Mouse (Mus musculus) forebrain, postnatal 0 days (tissue): ENCODE results near the gene Lekr1. TPM values are rescaled to one million over a fixed set of nuclear protein-coding genes. Genes with fewer than 3 reads are reported as not detected.
A peak's percentile ranks its signal among the peaks of the same experiment; 100 is the strongest.

Source experiments
- ATAC-seq: fragments of 200-750 bp; cut with Nextera tagmentation; 2 replicates; pipeline ENCODE4 v1.8.0; 2017; ENCODE audit warnings: mild to moderate bottlenecking, moderate library complexity
- DNase-seq: peaks from one replicate; pipeline ENCODE4 v3.0.0-alpha.2; 2015
- H3K27ac ChIP-seq: fragments of 300-500 bp; sonication (generic); 2 replicates; pipeline ENCODE4 v1.5.1; 2014; ENCODE audit warnings: low read depth, mild to moderate bottlenecking, antibody characterized with exemption, low read length, moderate library complexity, mixed read lengths
- H3K27me3 ChIP-seq: fragments of 300-500 bp; sonication (generic); 2 replicates; pipeline ENCODE4 v1.6.1; 2014; ENCODE audit warnings: mild to moderate bottlenecking, low read length, mixed read lengths; ENCODE audit not compliant: insufficient read depth
- H3K36me3 ChIP-seq: fragments of 300-500 bp; sonication (generic); 2 replicates; pipeline ENCODE4 v1.6.1; 2014; ENCODE audit warnings: mild to moderate bottlenecking, moderate library complexity; ENCODE audit not compliant: insufficient read depth
- H3K4me1 ChIP-seq: fragments of 300-500 bp; sonication (generic); 2 replicates; pipeline ENCODE4 v1.6.1; 2014; ENCODE audit warnings: antibody characterized with exemption; ENCODE audit not compliant: insufficient read depth
- H3K4me2 ChIP-seq: fragments of 300-500 bp; sonication (generic); 2 replicates; pipeline ENCODE4 v1.6.1; 2014; ENCODE audit warnings: low read depth, mild to moderate bottlenecking, moderate library complexity
- H3K4me3 ChIP-seq: fragments of 300-500 bp; sonication (generic); 2 replicates; pipeline ENCODE4 v1.5.1; 2014; ENCODE audit warnings: low read depth, low read length, mixed read lengths
- H3K9ac ChIP-seq: fragments of 300-500 bp; sonication (generic); 2 replicates; pipeline ENCODE4 v1.6.1; 2014; ENCODE audit warnings: mild to moderate bottlenecking
- H3K9me3 ChIP-seq: fragments of 300-500 bp; sonication (generic); 2 replicates; pipeline ENCODE4 v1.6.1; 2016; ENCODE audit warnings: low read length
- CTCF ChIP-seq: sonication (generic); IDR thresholded peaks from 2 replicates; pipeline ENCODE4 v1.5.1; 2016; ENCODE audit warnings: antibody characterized with exemption, control low read depth, low read depth
- WGBS: fragments of 180-500 bp; shearing (Covaris S2); extraction: QIAGEN DNeasy Blood & Tissue Kit; methylation state at CpG from one replicate; pipeline ENCODE4 v1.1.7; 2014; 5-methylcytosine and 5-hydroxymethylcytosine counted together
- polyA plus RNA-seq: library from polyadenylated mRNA; unstranded; fragments of >200 nt; fragmentation: Nextera tagmentation; extraction: Ambion mirVana; gene quantifications from 2 replicates; pipeline ENCODE4 v1.2.1, GENCODE M21; 2015
- total RNA-seq: library from RNA; depleted of rRNA; stranded (reverse); fragments of >200 nt; gene quantifications from 2 replicates; pipeline ENCODE4 v1.2.3, GENCODE M21; 2014

The Lekr1 gene
- total and polyA plus RNA-seq, 2 experiments from 2014 or later: 3.8 to 4.8 TPM

DNA sequence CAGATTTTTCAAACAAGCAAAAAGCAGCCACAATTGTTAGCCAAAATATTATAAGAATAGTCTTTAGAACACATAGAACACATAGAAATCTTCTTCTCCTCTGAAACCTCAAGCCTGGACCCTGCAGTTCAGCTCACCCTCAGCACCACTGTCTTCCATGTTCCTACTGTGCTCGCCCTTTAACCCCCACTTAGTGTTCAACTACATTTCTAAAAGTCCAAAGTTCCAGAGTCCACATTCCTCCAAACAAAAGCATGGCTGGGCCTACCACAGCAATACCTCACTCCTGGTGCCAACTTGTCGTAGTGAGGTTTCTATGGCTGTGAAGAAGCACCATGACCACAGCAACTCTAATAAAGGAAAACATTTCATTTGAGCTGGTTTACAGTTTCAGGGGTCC, 128.7 kb downstream of the Lekr1 start:
- 80% methylated on average over 2 of the region's 2 CpGs for WGBS
- DNase-seq (no peak), ATAC-seq (no peak)
- Histone ChIP-seq H3K4me3 (no peak overlapping the region), H3K27ac (no peak overlapping the region), H3K27me3 (no peaks in the 10 kb centered on the region), H3K9me3 (no peaks in the 10 kb centered on the region), H3K4me1 (no peaks in the 10 kb centered on the region), H3K4me2 (no peak overlapping the region), H3K9ac (no peak overlapping the region), H3K36me3 (no peaks in the 10 kb centered on the region)
- no peak for TF ChIP-seq CTCF

DNA sequence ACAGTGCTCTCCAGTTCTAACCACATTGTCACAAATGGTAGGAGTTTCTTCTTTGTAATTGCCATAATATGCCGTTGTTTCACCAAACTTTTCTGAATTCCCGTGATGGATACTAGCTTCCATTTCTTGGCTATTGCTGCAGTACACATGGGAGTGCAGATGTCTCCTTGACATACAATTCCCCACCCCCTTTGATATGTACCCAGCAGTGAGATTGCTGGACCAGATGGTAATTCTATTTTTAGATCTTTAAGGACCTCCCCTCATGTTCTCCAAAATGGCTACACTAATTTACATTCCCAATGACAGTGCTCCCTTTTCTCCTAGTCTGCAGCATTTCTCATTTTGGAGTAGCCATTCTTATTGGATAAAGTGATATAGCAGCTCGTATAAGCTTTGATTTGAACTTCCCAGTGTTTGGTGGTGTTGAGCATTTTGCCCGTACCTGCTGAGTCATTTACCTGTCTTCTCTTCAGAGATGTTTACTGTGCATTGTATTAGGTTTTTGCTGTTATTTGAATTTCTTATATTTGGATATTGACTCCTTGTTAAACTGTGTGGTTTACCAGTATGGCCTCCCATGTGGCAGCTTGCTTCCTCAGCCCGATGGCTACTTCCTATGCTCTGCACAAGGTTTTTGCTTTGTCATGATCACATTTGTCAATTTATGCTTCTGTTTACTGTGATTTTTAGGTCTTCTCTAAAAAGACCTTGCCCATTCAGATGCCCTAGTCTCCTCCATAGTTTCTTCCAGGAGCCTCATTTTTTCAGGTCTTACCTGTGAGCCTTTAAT, 131.5 kb downstream of the Lekr1 start:
- peak; percentile 73 for ATAC-seq
- H3K36me3 ChIP-seq: no peaks in the 10 kb centered on the region
- no peaks in the 10 kb centered on the region for H3K9me3 ChIP-seq
- peak; percentile 13 for DNase-seq
- no peak overlapping the region for H3K9ac ChIP-seq
- H3K4me2 ChIP-seq: no peak overlapping the region
- no peak overlapping the region for H3K4me3 ChIP-seq
- H3K27ac ChIP-seq: no peak overlapping the region
- TF ChIP-seq CTCF: no peak
- no peaks in the 10 kb centered on the region for H3K4me1 ChIP-seq
- H3K27me3 ChIP-seq: no peaks in the 10 kb centered on the region
- WGBS: 74% methylated on average over 5 of the region's 5 CpGs

DNA sequence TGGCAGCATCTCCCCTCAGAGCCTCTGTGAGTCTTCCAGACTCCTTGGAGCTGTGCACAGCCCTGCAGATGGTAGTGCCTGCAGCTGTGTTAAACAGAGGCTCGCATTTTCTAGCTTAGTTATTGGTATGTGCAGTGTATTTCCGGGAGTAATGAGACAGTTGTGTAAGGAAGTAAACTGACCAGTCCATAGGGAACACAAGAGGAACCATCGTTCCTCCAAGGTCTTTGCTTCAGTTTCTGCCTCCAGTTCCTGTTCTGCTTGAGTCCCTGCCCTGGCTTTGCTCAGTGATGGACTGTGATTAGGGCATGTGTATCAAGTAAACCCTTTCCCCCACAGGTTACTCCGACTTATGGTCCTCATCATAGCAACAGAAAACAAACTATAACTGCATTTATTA, 134.9 kb downstream of the Lekr1 start:
- Histone ChIP-seq H3K9me3 (no peaks in the 10 kb centered on the region), H3K36me3 (no peaks in the 10 kb centered on the region), H3K4me1 (no peaks in the 10 kb centered on the region), H3K4me3 (no peak overlapping the region), H3K27me3 (no peaks in the 10 kb centered on the region), H3K9ac (no peak overlapping the region), H3K4me2 (no peak overlapping the region), H3K27ac (no peak overlapping the region)
- TF ChIP-seq CTCF: no peak
- 81% methylated on average over 4 of the region's 4 CpGs for WGBS
- ATAC-seq (no peak), DNase-seq (no peak)

DNA sequence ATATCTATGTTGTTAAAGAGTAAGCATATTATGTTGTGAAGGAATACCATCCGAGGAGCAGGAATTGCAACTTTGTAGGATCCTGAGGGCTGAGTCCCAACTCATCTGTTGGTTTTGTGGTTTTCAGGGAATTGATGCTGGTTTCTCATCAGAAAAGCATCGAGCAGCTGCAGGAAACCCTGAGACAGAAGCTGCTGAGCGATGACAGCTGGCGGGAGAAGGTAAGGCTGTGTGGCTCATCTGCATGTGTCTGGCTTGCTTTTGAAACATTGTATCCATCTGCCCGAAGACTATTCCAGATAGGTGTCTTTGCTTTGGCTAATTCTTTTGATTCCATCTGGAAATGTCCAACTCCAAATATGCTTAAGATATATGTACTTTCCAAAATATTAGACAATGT, 136.2 kb downstream of the Lekr1 start:
- H3K36me3 ChIP-seq: no peaks in the 10 kb centered on the region
- DNase-seq (no peak), ATAC-seq (no peak)
- WGBS: 82% methylated on average over 5 of the region's 5 CpGs
- H3K9me3 ChIP-seq: no peaks in the 10 kb centered on the region
- H3K4me2 ChIP-seq: no peak overlapping the region
- H3K4me1 ChIP-seq: no peaks in the 10 kb centered on the region
- H3K27me3 ChIP-seq: no peaks in the 10 kb centered on the region
- no peak overlapping the region for H3K27ac ChIP-seq
- no peak for TF ChIP-seq CTCF
- H3K4me3 ChIP-seq: no peak overlapping the region
- H3K9ac ChIP-seq: no peak overlapping the region

DNA sequence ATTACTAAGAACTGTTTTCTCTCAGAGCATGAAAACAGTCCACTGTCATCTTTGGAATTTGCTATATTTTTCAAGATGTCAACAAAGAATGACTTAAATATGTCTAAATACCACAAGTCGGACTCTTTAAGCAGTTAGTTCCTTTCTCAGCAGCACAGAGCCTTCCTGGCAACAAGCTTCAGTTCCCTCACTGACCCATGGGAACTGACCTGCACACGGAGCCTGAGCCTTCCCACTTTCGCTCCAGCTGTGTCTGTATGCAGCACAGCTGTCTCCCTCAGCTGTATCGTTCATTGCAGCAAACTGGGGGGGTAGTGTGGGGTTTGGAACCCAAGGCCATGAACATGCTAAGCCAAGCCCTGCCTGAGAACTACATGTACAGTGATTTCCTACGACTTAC, 136.8 kb downstream of the Lekr1 start:
- H3K9me3 ChIP-seq: no peaks in the 10 kb centered on the region
- H3K27ac ChIP-seq: no peak overlapping the region
- no peaks in the 10 kb centered on the region for H3K4me1 ChIP-seq
- ATAC-seq: no peak
- H3K27me3 ChIP-seq: no peaks in the 10 kb centered on the region
- H3K4me3 ChIP-seq: no peak overlapping the region
- no peak overlapping the region for H3K9ac ChIP-seq
- no peaks in the 10 kb centered on the region for H3K36me3 ChIP-seq
- no peak overlapping the region for H3K4me2 ChIP-seq
- 77% methylated on average over 5 of the region's 5 CpGs for WGBS
- no peak for DNase-seq
- no peak for TF ChIP-seq CTCF

DNA sequence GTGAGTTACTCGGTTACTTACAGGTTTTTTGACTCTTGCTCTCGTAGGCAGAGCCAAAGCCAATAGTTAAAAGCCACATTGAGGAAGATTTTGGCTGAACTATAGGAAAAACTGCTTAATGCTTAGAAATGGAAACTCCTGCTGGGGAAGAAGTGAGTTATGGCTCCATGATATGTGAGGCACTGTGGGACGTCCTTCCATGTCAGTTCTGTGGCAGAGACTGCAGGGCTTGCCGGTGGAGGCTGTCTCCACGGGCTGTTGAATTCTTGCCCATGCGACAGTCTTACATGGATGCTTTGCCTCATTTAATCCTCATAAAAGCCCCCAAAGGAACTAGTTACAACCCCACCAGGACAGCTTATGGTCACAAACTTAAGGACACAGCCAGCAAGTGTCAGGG, 148.9 kb downstream of the Lekr1 start:
- no peaks in the 10 kb centered on the region for H3K27me3 ChIP-seq
- H3K9ac ChIP-seq: no peak overlapping the region
- no peak for TF ChIP-seq CTCF
- no peak overlapping the region for H3K27ac ChIP-seq
- no peaks in the 10 kb centered on the region for H3K4me1 ChIP-seq
- ATAC-seq (no peak), DNase-seq (no peak)
- no peaks in the 10 kb centered on the region for H3K36me3 ChIP-seq
- WGBS: 76% methylated on average over 6 of the region's 6 CpGs
- no peak overlapping the region for H3K4me2 ChIP-seq
- no peak overlapping the region for H3K4me3 ChIP-seq
- no peaks in the 10 kb centered on the region for H3K9me3 ChIP-seq

DNA sequence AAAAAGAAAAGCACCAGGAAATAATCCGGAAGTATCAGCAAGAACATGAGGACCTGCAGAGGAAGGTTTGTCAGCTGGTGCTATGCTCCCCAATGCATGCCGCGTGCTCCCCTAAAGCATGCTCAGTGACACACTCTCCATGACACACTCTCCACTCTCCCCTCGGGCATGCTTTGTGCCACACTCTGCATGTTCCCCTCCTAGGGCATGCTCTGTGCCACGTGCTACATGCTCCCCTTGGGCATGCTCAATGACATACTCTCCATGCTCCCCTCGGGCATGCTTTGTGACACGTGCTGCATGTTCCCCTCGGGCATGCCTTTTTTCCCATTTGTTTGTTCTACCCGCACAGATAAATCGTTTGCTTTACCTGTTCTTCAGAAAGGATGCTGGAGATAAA, 150.0 kb downstream of the Lekr1 start:
- ATAC-seq (no peak), DNase-seq (no peak)
- Histone ChIP-seq H3K9me3 (no peaks in the 10 kb centered on the region), H3K27ac (no peak overlapping the region), H3K27me3 (no peaks in the 10 kb centered on the region), H3K4me2 (no peak overlapping the region), H3K4me1 (no peaks in the 10 kb centered on the region), H3K36me3 (no peaks in the 10 kb centered on the region), H3K4me3 (no peak overlapping the region), H3K9ac (no peak overlapping the region)
- TF ChIP-seq CTCF: no peak
- WGBS: 86% methylated on average over 10 of the region's 10 CpGs
